Mouse (Mus musculus) thymus, postnatal 0 days (tissue): ENCODE measurements around the gene Foxf2. TPM values are rescaled to one million over a fixed set of nuclear protein-coding genes. Genes with fewer than 3 reads are reported as not detected.

ENCODE experiments used
- DNase-seq: peaks from one replicate; pipeline ENCODE4 v3.0.0-alpha.2; 2015; ENCODE audit warnings: low spot score
- polyA plus RNA-seq: library from polyadenylated mRNA; unstranded; fragments of >200 nt; fragmentation: Nextera tagmentation; extraction: Ambion mirVana; gene quantifications from 2 replicates; pipeline ENCODE4 v1.2.1, GENCODE M21; 2015

The Foxf2 gene
- not detected in 2 replicates for polyA plus RNA-seq

GRCm38 (mm10) chr13:31625333-31626101 lies at the start of gene Foxf2:
Foxf2 (plus strand) TSS chr13:31625816.
- no peak for DNase-seq

DNA sequence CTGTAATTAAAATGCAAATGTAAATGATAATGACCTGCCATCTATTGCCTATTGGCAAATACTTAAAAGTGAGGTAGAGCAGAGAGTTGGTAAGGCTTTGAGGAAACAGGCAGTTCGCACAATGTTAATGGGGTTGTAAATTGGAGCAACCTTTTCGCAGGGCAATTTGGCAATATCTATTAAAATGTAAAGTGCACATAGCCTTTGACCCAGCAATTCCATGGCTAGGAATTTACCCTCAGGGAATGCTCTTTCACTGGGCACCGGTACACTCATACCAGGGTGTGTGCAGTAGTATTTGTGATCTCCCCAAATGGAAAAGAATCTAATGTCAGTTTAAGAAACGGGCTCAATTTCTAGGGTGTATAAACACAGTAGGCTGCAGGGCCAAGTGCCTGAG lies 48.9 kb upstream of the Foxf2 start:
- DNase-seq, result no peak

DNA sequence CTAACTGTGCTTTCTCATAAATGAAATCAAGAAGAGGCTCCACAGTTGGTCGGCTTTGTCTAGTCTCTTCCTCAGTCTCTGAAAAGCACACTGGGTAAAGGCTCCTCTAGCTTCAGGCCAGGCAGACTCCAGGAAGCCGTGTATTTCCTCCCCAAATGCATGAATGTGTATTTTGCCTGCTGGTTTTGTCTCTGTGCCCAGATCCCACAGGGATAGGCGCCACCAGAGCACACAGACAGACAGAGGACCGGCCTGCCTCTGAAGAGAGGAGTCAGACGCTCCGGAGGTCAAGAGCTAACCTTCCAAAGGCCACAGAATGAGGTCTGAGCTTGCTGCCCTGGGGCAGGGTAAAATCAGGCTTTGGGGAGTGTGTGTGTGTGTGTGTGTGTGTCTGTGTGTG lies 48.0 kb upstream of the Foxf2 start:
- no peak for DNase-seq

DNA sequence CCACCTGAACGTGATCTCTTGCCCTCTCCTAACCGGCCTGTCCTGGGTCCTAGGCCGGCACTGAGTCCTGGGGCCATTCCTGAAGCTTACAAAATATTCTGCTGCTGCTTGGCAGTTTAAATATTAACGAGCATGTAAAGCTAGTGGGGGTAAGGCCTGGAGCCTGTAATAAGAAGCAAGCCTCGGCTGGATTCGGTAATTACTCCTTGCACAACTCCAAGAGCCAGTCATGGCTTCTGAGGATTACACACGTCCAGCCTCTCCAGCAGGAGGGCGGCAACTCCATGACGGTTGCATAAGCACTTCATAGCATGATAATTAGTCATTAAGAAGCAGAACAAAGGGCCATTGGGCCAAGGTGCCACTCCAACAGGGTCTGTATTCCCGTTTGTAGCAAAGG lies 47.2 kb upstream of the Foxf2 start:
- DNase-seq, result no peak

GRCm38 (mm10) chr13:31579866-31580265 lies 45.8 kb upstream of the Foxf2 start:
- DNase-seq, result no peak

DNA sequence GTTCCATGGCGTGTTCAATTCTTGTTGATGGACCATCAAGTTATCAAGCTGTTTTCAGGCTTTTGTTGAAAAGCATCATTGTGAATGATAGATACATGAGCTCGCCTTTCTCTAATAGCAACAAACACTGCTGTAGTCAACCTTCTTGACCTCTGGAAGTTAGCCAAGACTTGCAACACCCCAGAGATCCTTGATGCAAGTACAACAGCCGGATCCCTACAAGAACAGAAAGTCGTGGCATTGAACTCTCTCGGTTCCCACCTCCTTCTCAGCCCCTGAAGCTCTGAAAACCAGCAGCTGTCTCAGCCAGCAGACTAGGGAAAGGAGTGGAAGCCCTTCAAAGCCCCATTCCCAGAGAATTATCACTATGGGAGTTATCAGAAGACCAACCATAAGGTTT lies 38.3 kb upstream of the Foxf2 start:
- DNase-seq, result no peak

GRCm38 (mm10) chr13:31599576-31599975 lies 26.0 kb upstream of the Foxf2 start:
- DNase-seq, result no peak

DNA sequence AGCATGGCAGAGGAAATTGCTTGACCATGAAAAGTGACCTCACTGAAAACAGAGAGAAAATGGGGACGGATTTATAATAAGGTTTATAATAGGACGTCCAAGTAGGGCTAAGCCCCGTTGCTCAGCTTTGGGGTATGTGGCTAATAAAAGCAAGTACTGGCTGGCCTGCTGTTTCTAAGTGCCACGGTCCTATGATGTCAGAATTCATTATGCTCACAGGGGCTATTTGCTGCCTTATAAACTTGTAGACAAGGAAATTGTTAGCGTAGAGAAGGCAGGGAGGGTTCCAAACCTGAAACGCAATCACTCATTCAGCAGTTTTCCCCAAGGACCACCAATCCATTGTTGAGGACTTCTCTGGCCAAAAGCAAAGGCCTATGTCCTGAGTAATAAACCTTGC lies 21.7 kb upstream of the Foxf2 start:
- DNase-seq, result no peak

DNA sequence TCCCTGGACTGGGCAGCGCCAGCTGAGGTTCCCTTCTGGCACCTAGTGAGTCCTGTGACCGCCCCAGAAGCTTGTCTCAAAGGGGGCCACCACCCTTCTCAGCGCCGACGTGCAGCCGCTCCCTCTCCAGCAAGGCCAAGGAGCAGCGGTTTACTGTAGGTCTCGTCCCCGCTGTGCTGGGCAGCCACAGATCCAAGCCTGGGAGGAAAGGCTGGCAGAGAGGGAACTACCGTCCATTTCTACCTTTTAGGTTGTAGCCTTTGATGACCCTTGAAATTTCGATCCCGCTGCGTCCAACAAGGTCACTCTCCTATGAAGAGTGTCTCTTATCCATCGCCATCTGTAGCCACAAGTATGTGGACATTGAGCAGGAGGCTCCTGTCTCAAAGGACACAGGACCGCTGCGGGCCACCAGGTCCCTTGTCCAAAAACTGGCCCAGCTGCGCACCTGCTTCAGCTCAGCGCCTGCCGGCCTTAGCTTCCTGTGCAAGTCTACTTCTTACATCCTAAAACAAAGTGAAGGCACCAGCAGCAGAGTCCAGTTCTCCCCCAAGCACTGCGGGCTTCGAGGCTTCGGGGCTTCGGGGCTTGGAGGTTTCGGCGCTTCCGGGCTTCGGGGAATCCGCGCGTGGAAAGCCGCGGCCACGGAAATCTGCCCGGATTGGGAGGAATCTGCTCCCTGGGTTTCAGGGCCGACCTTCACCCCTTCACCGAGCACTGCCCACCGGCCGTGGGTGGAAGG lies 10.7 kb upstream of the Foxf2 start:
- no peak for DNase-seq

DNA sequence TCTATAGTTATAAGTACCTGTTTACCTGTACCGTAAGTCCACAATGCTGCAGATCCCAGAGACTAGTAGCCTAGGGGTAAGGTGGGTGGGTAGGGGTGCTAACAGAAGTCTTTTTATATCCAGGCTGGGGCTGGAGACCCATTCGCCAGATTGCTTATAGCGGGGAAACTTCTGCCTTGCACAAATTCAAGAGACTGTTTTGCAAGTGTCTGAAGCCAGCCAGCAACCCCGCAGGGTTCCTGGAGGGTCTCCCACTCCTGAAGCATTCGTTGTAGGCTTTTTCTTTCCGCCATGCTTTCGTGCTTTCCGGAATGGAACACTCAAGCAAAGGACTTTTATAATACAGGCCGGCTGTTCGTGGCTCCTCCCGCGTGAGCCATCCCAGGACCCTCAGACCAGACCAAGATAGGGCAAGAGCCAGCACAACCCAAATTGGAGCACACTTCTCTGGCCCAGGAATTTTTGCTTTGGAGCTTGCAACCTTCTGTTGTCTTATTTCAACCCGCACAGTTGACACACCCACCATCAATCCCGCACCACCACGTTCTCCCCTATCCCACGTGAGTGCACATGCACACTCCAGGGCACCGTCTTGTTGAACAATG lies 10.0 kb upstream of the Foxf2 start:
- no peak for DNase-seq

DNA sequence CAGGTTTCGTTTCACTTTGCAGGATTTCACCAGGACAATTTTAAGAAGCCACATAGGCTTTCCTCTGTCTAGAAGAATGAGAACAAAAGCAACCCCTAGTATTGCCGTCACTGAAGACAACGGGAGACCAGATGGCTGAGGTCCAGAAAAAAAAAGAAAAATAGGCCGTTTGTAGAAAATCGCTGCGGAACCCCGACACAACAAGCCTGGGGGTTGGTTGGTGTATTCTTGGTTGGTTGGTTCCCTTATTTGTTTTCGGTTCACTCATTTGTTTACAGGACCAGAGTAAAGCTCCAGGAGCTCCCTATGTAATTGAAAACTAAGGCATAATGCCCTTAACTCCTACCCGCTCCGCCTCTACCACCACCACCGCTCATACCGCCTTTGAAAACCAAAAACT lies 7.6 kb upstream of the Foxf2 start:
- no peak for DNase-seq

- peak; percentile 45 for DNase-seq
Observed at GRCm38 (mm10) chr13:31618416-31618815, 7.2 kb upstream of the Foxf2 start.

DNA sequence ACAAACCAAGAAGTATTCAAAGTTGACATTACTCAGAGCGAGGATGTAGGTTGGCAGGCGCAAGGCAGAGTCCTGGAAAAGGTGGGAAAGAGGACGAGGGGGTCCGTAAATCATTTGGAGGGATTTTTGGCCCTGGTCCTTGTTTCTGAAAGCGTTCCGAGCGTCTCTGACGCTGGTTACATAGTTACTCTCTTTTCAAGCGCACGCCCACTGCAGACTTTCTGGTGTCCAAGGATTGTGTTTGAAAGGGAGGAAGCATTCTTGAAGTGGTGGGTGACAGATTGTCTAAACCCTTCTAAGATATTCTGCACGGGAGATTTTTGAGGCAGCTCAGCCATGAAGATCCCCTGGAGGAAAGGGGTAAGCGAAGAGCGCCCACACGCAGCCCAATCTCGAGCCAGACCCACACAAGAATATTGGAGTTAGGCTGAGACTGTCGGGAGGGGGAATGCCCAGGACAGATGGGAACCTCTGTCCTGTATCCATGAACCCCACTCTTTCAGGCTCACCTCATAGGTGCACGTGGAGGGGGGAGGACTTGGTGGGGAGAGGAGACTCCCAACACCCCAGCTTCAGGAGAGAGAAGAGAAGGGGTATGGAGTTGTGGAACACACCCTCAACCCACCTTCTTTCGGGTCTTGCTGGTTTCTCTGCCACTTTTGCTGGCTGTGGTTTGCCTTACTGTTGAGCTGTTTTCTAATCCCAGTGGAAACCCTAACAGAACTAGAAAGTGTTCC lies 6.5 kb upstream of the Foxf2 start:
- DNase-seq, result no peak

DNA sequence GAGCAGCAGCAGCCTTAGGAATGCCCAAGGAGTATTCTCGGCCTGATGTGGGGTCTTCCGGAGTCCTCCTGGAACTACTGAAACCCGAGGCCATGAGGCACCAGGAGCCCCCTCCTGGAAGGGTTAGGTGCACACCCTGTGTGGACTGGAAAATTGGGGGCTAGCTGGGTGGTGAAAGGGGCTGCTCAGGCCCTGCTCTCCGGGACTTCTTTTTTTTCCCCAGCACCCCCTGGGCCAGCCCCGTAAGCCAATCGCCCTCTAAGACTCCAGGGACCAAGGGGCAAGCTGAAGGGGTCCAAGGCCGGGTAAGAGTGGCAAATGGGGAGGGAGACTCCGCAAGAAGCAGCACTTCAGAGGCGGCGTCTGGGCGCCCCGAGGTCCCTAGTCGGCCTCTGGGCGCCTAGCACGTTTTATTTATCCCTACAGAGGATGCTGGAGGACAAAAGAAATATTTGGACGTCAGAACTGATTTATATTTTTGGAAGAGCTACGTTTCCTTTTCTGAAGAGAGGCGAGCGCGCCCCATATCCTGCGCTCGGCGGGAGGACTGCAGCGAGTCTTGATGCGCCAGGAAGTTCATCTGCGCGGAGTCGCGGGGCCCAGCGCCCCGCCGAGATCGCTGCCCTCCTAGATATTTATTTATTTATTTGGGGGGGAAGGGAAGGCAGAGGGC lies 5.7 kb upstream of the Foxf2 start:
- DNase-seq, result no peak

GRCm38 (mm10) chr13:31620499-31620847 lies 5.1 kb upstream of the Foxf2 start:
- DNase-seq, result no peak

- no peak for DNase-seq
Observed at GRCm38 (mm10) chr13:31620937-31621336, 4.7 kb upstream of the Foxf2 start.

DNA sequence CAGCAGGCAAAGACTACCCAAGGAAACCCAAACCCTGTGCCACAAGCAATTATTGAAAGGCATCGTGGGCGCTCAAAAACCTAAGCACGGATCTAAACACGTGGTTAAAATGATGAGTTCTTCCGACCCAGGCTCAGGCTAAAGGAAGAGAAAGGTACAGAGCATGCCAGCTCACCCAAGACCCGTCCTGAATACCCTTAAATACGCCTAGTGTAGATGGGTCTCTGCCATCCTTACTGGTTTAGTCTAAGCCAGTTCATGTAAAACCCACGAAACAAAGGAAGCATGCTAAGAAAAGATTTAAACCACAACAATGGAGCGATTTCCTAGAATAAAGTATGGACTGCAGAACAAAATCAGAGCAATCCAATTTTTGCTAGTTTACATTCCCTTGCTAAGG lies 3.9 kb upstream of the Foxf2 start:
- no peak for DNase-seq

- no peak for DNase-seq
Observed at GRCm38 (mm10) chr13:31622371-31622770, 3.2 kb upstream of the Foxf2 start.

- DNase-seq, result no peak
Observed at GRCm38 (mm10) chr13:31623291-31623690, 2.3 kb upstream of the Foxf2 start.

GRCm38 (mm10) chr13:31623906-31624860 lies 1.4 kb upstream of the Foxf2 start:
- no peak for DNase-seq
